Mouse (Mus musculus) c-Kit-positive CD71-positive TER-119-negative erythroid progenitor cells, embryonic 14.5 days (primary cell): ENCODE measurements around the gene St6galnac4.

Source experiments
- DNase-seq: peaks from one replicate; pipeline ENCODE4 v3.0.0-alpha.2; 2013; ENCODE audit warnings: low read depth

The St6galnac4 gene

DNA sequence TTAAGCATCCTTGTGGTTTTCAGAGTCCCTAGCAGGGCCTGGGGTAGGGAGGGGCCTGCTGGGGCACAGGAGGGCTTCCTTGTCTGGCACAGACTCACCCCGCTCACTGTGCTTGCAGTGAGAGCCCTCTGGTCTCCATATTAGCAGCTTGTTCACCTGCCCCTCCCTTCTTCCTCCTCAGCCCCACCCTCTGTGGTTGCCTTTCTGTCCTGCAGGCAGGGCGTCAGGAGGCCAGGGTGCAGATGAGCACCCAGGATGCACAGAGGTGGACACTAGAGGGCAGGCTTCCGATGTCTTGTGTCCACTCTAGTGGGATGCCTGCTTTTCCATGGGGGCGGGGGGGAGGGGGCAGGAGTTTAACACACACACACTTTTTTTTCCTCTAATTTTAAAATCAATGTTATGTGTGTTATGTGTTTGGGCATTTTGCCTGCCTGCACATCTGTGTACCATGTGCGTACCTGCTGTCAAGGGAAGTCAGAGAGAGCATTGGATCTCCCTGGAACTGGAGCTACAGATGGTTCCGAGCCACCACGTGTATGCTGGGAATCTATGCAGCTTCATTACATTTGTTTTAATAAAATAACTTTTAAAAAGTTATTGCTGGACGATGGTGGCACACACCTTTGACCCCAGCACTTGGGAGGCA is 14.6 kb downstream of the St6galnac4 start:
- DNase-seq, result no peak

DNA sequence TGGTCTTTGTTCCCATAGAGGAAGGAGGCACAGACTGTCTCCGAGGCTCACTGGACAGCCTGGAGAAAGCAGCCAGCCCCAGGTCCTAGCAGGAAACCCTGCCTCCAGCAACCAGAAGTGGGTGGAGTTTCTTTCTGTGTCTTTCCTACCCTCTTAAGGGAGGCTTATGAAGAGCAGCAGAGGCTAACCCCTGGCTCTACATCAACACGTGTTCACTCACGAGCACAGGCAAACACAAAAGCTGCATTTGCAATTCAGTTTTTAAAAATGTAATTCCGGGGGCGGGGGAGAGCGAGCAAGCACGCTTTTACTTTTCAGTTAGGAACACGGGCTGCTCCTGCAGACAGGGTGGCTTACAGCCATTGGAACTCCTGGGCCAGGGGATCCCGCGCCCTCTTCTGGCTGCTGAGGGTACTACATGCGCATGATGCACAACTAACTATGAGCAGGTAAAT is 15.7 kb downstream of the St6galnac4 start:
- DNase-seq, result no peak

DNA sequence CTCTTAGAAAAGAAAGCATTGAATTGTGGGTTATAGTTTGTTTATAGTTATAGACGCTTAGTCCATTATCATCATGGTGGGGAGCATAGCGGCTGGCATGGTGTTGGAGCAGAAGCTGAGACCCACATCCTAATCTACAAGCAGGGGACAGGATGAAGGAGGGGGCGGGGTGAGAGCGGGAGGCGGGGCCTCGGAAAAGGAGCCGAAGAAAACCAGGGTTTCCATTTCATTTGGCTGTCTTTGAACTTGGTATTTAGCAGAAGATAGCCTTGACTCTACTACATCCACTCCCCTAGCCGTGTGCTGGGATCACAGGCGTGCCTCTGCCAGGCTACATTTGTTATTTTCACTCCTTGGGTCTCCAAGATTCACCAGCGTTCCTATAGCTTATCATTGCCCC is 17.7 kb downstream of the St6galnac4 start:
- no peak for DNase-seq

GRCm38 (mm10) chr2:32606161-32607142 is 19.6 kb downstream of the St6galnac4 start:
- peak; percentile 82 for DNase-seq

- DNase-seq, result no peak
Measured at GRCm38 (mm10) chr2:32607262-32607947, 20.5 kb downstream of the St6galnac4 start.

DNA sequence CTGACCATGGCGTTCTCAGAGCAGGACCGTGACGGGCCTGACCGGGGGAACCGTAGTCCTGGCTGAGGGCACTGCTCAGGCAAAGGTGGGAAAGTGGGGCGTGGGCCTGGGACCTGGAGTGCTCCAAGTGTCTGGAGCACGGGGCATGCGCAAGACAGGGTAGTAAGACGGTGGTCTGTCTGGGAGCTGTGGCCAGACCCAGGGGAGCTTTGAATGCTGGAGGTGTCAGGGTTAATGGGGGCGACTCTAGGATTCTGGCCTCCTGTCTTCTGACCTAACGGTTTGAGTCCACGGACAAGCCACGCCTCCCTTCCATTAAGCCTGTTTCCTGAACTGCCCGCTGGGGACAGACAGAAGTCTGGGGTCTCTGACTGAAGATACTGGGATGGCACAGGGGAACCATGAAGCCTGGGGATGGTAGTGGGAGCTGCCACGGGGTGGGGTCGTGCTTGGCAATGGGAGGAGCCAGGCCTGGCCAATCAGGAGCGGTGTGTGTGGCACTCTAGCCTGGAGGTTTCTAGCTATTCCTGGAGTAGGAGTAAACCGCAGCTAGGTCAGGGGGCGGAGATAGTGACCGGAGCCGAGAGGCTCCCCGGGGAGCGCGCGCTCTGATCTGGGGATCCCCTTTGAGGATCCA is 21.4 kb downstream of the St6galnac4 start:
- peak; percentile 80 for DNase-seq

- no peak for DNase-seq
Measured at GRCm38 (mm10) chr2:32608778-32609435, 22.0 kb downstream of the St6galnac4 start.

DNA sequence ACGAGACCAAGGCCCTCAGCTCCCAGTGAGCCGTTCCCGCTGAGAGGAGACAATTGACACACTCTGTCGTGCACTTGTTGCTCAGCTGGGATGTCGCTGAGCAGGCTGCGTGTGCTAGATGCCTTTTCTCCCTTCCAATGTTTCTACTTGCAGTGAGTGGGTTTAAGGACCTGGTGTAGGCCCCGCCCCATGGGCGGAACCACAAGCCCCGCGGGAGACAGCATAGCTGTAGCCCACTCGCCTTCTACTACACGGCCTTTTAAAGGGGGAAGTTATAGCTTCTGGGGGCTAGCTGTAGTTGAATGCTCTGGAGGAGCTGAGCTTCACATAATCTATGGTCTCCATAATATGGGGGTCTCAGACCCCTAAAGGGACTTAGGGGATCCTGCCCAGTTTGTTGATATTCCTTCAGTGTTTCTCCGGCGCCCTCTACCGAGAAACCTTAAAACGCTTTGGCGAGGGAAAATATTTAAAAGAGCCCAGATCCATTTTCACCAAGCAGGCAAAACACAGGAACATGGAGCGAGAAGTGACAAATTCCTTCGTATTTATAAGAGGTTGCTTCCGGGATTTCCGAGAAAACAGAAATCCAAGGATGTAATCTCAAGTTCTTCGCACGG is 23.8 kb downstream of the St6galnac4 start:
- no peak for DNase-seq

DNA sequence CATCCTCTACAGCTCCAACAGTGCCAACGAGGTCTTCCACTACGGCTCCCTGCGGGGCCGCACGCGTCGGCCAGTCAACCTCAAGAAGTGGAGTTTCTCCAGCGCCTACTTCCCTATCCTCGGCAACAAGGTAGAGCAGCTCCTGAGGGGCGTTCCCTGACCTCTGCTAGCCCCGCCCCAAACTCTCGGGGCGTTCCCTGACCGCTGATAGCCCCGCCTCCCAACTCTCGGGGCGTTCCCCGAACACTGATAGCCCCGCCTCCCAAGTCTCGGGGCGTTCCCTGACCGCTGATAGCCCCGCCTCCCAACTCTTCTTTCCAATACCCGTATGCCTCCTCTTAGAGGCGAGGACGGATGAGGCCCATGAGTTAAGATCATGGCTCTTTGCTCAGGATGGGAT is 25.4 kb downstream of the St6galnac4 start:
- DNase-seq, result no peak

GRCm38 (mm10) chr2:32617109-32617508 is 30.2 kb downstream of the St6galnac4 start:
- no peak for DNase-seq

DNA sequence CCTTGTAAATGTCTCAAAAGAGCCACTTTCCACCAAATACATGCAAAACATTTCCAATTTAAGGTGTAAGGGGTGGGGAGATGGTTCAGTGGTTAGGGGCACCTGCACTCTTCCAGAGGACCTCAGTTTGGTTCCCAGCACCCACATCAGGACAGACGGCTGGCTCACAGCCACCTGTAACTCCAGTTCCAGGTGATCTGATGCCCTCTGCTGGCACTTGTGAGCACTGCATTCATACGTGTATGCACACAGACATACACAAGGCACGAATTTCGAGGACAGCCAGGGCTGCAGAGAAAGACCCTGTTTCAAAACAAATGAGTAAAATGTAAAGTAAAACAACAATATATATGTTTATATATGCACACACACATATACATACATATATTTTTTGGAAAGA is 30.7 kb downstream of the St6galnac4 start:
- DNase-seq, result no peak

GRCm38 (mm10) chr2:32618051-32618450 is 31.2 kb downstream of the St6galnac4 start:
- no peak for DNase-seq

DNA sequence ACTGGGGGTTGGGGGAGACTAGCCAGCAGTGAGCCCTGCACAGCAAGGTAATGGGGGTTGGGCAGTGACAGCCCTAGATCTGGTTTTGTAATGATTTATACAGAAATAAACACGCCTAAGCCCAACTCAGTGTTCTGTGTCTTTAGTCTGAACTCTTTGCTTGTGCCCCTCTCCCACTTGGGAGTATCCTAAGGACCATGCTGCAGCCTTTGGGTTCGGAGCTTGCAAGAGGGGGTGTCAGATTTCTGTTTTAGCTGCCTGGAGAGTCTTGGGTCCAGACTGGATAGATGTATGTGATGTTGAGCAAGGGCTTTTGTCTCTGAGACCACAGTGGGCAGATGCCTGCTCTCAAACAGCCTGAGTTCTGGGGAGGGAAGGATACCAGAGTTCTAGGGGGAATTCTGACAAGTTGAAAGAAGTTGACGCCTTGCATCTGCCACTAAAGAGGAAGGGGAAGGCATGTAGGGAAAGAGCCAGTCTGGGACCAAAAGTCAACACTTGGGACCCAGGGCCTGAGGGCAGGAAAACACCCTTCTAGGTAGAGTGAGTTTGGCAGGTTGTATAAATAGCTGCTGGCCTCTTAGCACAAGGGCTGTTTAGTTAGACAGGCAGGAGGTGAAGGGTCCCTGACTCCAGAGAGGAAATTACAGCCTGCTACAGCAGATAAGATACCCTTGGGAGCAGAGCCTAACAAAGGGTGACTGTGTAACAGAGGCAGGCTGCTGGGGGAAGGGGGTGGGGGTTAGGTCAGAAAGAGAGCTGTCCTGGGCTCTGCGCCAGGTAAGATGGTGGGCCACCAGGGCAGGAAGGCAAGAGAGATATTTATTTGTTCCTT is 34.0 kb downstream of the St6galnac4 start:
- no peak for DNase-seq

GRCm38 (mm10) chr2:32621517-32621859 is 34.6 kb downstream of the St6galnac4 start, which contains the start of gene Ak1:
Ak1 (plus strand) TSS chr2:32621758.
- no peak for DNase-seq

DNA sequence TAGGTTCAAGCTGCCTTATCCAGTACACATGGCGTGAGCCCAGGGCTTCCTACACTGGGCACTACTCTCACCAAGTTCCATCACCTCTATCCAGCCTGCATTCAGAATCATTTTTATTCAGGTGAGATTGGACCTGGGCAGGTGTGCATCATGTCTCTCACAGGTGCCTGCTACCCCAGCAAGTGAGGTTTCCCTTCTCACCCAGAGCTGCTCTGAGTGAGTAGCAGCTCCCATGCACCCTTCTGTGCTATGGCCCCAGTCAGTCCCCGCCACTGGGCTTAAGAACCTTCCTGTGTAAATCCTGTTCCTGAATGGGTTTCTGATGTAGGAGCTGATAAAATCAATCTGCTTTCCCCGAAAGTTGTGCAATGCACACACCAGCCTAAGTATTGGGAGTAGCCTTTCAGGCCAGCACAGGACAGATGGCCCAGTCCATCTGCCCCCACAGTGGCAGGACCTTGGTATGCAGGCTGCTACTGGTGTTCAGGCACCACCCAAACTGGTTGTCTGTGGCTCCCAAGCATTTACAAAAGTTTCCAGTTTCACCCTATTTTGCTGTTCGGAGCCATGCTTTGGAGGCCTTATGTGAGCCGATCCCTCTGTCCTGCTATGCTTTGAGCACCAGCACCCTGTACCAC is 37.3 kb downstream of the St6galnac4 start:
- DNase-seq, result no peak

- no peak for DNase-seq
Measured at GRCm38 (mm10) chr2:32625212-32625872, 38.4 kb downstream of the St6galnac4 start.

GRCm38 (mm10) chr2:32625873-32626694 is 39.2 kb downstream of the St6galnac4 start:
- DNase-seq, result no peak
